Mouse (Mus musculus): ENCODE data around the gene Cse1l.

Cse1l gene

DNA sequence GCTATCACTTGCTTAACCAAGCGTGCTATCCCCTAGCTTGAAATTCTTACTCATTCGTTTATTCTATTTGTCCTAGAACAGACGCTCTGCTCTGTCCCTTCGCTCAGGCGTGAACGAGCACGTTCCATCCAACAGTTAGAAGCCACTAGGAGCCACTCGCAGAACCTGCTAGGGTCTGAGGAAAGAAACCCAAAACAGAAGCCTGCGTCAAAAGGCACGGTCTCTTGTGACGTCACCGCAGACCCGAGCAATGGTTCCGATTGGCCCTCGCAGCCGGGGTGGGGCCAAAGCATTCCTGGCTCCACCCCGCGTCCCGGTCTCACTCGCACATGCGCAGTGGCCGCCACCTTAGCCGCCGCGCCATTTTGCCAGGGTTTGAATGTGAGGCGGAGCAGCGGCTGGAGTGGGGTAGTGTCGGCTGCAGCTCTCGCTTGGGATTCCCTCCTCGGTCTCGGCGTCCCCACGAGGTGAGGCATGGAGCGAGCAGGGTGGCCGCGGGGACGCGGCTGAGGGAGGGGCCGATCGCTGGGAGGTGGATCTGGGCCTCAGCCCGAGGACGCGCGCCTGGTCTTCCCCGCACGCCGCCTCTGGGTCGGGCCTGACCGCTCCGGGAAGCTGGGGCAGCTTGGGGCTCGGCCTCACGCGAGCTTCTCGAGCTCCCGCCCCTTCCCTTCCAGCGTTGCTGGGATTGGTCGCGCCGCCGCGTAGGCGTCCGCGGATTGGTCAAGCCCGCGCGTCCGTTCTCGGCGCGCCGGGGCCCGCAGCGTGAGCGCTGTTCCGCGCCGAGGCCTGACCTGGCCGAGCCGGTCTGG lies at the start of gene Cse1l:
TSS of gene Cse1l (plus strand) at position 330 of the 812 bp plus-strand sequence.
- DNase-seq (ENCODE audit: low read depth), result peak; percentile 98

DNA sequence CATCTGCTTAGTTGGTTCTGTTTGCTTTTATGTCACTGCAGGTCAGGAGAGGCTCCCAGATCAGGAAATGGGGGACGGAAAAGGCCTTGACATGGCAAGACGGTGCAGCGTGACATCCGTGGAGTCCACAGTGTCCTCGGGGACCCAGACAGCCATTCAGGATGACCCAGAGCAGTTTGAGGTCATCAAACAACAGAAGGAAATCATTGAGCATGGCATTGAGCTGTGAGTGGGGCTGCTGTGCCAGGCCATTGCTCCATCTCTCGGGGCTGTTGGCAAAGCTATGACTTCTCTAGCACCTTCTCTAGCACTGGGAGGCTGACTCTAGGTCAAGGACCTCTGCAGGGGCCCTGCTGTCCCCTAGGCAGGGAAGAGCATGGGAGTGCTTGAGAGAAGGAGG lies 49.5 kb upstream of the Cse1l start:
- no peak for DNase-seq (ENCODE audit: low read depth)

GRCm38 (mm10) chr2:166857118-166857517 lies 48.7 kb upstream of the Cse1l start:
- peak; percentile 33 for DNase-seq (ENCODE audit: low read depth)

GRCm38 (mm10) chr2:166859214-166859613 lies 46.6 kb upstream of the Cse1l start:
- peak; percentile 70 for DNase-seq (ENCODE audit: low read depth)

DNA sequence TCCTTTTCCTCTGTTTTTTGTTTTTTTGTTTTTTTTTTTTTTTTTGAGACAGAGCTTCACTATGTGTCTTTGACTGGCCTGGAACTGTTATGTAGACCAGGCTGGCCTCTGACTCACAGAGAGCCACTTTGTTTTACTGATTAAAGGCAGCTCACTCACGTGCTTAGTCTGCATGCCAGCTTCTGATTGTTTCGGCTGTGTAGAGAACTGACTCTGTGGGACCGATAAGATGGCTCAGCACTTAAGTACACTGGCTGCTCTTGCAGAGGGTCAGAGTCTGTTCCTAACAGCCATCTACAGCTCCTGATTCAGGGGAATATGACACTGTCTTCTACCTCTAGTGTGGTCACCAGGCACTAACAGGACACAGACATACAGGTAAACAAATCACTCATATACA lies 43.3 kb upstream of the Cse1l start:
- DNase-seq (ENCODE audit: low read depth), result no peak

DNA sequence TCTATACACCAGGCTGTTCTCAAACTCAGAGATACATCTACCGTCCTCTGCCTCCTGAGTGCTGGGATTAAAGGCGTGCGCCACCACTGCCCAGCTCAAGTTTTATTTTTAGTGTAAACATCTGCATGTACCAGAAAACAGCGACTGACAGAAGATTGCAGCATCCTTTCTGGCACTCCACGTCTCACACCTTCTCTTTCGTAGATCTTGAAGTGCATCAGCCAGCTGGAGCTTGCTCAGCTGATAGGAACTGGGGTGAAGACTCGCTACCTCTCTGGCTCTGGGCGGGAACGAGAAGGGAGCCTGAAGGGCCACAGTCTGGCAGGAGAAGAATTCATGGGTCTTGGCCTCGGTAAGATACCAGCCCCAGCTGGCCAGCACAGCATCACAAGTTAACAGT lies 40.4 kb upstream of the Cse1l start:
- no peak for DNase-seq (ENCODE audit: low read depth)

GRCm38 (mm10) chr2:166870271-166870865 lies 35.5 kb upstream of the Cse1l start:
- DNase-seq (ENCODE audit: low read depth), result no peak

- no peak for DNase-seq (ENCODE audit: low read depth)
These were observed 34.9 kb upstream of the Cse1l start for GRCm38 (mm10) chr2:166870899-166871298.

GRCm38 (mm10) chr2:166874675-166875280 lies 31.1 kb upstream of the Cse1l start:
- no peak for DNase-seq (ENCODE audit: low read depth)

- DNase-seq (ENCODE audit: low read depth), result no peak
These were observed 30.3 kb upstream of the Cse1l start for GRCm38 (mm10) chr2:166875561-166875960.

DNA sequence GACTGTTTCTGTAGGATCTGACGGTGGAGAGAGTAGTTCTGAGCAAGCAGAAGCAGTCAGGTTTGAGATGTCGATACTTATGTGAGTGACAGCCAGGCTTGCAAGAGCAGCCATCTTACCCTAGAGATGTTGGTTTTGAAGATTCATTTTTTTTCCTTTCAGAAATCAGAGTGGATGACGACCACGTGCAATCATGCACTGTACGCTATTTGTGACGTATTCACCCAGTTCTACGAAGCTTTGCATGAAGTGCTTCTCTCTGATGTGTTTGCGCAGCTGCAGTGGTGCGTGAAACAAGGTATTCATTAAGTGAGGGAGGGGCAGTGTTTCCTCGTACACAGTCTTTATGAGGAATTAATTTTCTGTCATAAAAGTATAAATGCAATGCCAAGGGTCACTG lies 29.5 kb upstream of the Cse1l start:
- no peak for DNase-seq (ENCODE audit: low read depth)

DNA sequence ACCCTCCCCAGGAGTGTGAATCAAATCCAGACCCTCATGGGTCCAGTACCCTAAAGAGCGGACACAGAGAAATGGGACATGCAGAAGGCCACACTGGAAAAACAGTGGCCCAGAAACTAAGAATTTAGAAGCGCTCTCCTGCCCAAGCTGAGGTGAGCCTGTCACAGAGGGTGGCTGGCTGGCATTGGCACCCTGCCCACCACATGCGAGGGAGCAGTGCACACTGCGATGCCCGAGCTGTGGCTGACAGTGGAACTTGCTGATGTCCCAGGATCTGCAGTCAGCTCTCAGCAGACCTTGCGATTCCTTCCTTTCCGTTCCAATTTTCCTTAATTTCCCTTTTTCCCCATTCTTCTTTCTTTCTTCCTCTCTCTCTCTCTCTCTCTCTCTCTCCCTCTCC lies 20.8 kb upstream of the Cse1l start:
- no peak for DNase-seq (ENCODE audit: low read depth)

- no peak for DNase-seq (ENCODE audit: low read depth)
These were observed 20.2 kb upstream of the Cse1l start for GRCm38 (mm10) chr2:166885619-166886018.

DNA sequence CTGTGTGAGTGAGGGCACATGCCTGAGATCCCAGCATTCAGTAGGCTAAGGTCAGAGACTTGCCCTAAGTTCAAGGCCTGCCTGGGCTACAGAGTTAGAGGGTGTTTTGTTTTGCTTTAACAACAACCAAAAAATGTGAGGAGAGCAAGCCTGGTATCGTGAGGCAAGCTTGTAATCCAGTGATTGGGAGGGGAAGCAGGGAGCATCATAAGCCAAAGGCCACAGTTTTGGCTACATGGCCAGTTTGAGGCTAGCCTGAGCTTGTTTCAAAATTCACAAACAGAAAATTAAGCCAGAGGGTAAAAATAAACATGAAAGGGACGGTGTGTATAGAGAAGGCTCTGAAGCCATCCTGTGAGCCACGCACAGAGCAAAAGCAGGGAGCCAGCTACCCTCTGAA lies 19.6 kb upstream of the Cse1l start:
- no peak for DNase-seq (ENCODE audit: low read depth)

- DNase-seq (ENCODE audit: low read depth), result peak; percentile 40
These were observed 18.0 kb upstream of the Cse1l start for GRCm38 (mm10) chr2:166887816-166888215.

- DNase-seq (ENCODE audit: low read depth), result no peak
These were observed 14.4 kb upstream of the Cse1l start for GRCm38 (mm10) chr2:166891366-166891880.

- no peak for DNase-seq (ENCODE audit: low read depth)
These were observed 13.6 kb upstream of the Cse1l start for GRCm38 (mm10) chr2:166892158-166892680.

GRCm38 (mm10) chr2:166893036-166893435 lies 12.8 kb upstream of the Cse1l start:
- DNase-seq (ENCODE audit: low read depth), result no peak

DNA sequence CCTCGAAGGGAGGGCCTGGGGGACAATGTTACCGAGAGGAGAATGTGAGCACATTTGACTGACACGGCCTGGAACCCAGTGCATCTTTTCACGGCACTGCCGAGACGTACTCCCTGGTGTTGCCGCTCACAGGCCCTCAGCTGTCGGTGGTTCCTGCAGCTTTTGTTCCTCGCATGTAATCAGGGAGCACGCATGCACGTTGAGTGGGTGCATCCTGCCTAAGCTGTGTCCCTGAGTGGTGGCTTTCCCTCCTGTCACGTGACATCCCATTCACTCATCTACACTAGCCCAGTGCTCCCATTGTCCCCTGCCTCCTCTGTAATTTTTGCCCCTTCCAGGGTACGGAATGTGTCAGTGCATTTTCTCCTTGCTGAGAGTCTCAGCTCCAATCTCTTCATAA lies 9.5 kb upstream of the Cse1l start:
- DNase-seq (ENCODE audit: low read depth), result no peak

DNA sequence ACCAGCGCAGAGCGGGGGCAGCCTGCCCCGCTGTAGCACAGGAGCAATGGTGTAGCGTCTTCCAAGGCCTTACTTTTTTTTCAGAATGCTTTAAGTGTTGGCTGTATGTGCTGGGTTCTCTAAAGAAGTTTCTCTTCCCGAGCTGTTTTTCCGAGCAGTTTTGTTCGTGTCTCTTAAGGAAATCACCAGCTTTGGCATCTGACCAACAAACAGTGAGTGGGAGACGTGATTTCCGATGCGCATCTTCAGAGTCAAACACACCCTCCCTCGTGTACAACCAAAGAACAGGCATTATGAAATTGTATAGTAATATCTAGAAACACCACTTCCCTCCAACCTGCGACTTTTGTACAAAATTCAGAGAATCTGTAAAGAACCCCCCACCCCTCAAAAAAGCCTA lies 8.9 kb upstream of the Cse1l start:
- no peak for DNase-seq (ENCODE audit: low read depth)

GRCm38 (mm10) chr2:166899161-166899560 lies 6.7 kb upstream of the Cse1l start:
- peak; percentile 24 for DNase-seq (ENCODE audit: low read depth)

DNA sequence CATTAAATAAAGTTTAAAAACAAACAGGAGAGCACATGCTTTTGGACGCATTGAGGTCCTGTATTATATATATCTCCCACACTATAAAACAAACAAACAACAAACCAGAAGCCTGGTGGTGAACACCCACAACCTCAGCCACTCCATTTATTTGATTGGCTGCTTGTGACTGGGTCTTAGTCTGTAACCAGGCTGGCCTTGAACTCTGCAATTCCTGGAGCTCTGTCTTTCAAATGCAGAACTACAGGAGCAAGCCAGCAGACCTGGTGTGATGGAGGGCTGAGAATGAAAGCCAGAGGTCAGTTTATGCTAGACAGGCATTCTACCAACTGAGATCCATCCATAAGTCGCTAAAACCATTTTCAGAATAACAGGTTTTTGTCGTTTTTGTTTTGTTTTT lies 6.1 kb upstream of the Cse1l start:
- no peak for DNase-seq (ENCODE audit: low read depth)

Measured in NIH3T3 (cell line).